Mouse (Mus musculus) MEL (cell line): Measurements from ENCODE around the gene Stam2. TPM values are rescaled to one million over a fixed set of nuclear protein-coding genes. Genes with fewer than 3 reads are reported as not detected.

Experiments
- DNase-seq: peaks from one replicate; pipeline ENCODE4 v3.0.0; 2011; ENCODE audit warnings: low read depth, low spot score
- H3K27ac ChIP-seq: 2 replicates; pipeline ENCODE4 v1.5.1; 2012; ENCODE audit warnings: low read depth, mild to moderate bottlenecking, control low read depth, low read length, moderate library complexity; ENCODE audit not compliant: control insufficient read depth
- H3K27me3 ChIP-seq, 2 experiments: fragments of 150-350 bp in 1 of 2; sonication (generic) in 1 of 2; 2 replicates each; pipeline ENCODE4 v1.6.1; 2012; ENCODE audit warnings: low read length in 2 of 2, mild to moderate bottlenecking in 2 of 2, improper control_type of control experiment in 1 of 2, moderate library complexity in 1 of 2; ENCODE audit not compliant: insufficient read depth in 2 of 2, control insufficient read depth in 1 of 2
- H3K36me3 ChIP-seq, 2 experiments: 2 replicates each; pipeline ENCODE4 v1.6.1; 2012 to 2014; ENCODE audit warnings: low read length in 2 of 2, improper control_type of control experiment in 1 of 2, inconsistent platforms in 1 of 2, mild to moderate bottlenecking in 1 of 2; ENCODE audit not compliant: insufficient read depth in 2 of 2, control insufficient read depth in 1 of 2
- H3K4me1 ChIP-seq, 2 experiments: fragments of 150-350 bp in 1 of 2; sonication (generic) in 1 of 2; 2 replicates each; pipeline ENCODE4 v1.6.1; 2012; ENCODE audit warnings: low read length in 2 of 2, improper control_type of control experiment in 1 of 2, mild to moderate bottlenecking in 1 of 2; ENCODE audit not compliant: insufficient read depth in 2 of 2, control insufficient read depth in 1 of 2
- H3K4me3 ChIP-seq, 2 experiments: fragments of 150-350 bp in 1 of 2; sonication (generic) in 1 of 2; 2 replicates each; pipeline ENCODE4 v1.5.1; 2012; ENCODE audit warnings: low read depth in 2 of 2, low read length in 2 of 2, mild to moderate bottlenecking in 2 of 2, moderate library complexity in 2 of 2, control low read depth in 1 of 2, improper control_type of control experiment in 1 of 2; ENCODE audit not compliant: control insufficient read depth in 1 of 2, insufficient read depth in 1 of 2
- H3K79me2 ChIP-seq: 2 replicates; pipeline ENCODE4 v1.6.1; 2012; ENCODE audit warnings: mild to moderate bottlenecking, low read length, moderate library complexity; ENCODE audit not compliant: control insufficient read depth, poor library complexity, insufficient read depth
- H3K9ac ChIP-seq: 2 replicates; pipeline ENCODE4 v1.6.1; 2012; ENCODE audit warnings: low read depth, mild to moderate bottlenecking, control low read depth, low read length, moderate library complexity; ENCODE audit not compliant: control insufficient read depth, poor library complexity, severe bottlenecking
- H3K9me3 ChIP-seq: fragments of 150-350 bp; sonication (generic); replicated peaks from 2 replicates; pipeline ENCODE4 v1.6.1; 2012; ENCODE audit warnings: mild to moderate bottlenecking, low read length, improper control_type of control experiment, moderate library complexity; ENCODE audit not compliant: insufficient read depth
- BHLHE40 ChIP-seq: IDR thresholded peaks from 2 replicates; pipeline ENCODE4 v1.6.1; 2012; ENCODE audit warnings: low read depth, mild to moderate bottlenecking, inconsistent platforms, low read length, improper control_type of control experiment, borderline replicate concordance
- CHD1 ChIP-seq: IDR thresholded peaks from 2 replicates; pipeline ENCODE4 v1.6.1; 2012; ENCODE audit warnings: low read depth, mild to moderate bottlenecking, inconsistent platforms, low read length, improper control_type of control experiment
- CTCF ChIP-seq, 3 experiments: IDR thresholded peaks in 2 of 3; conservative IDR thresholded peaks in 1 of 3; 2 replicates each; pipeline ENCODE4 v1.5.1; 2011 to 2012; ENCODE audit warnings: low read length in 3 of 3, low read depth in 2 of 3, mild to moderate bottlenecking in 2 of 3, improper control_type of control experiment in 1 of 3, inconsistent platforms in 1 of 3, mixed read lengths in 1 of 3, moderate library complexity in 1 of 3; ENCODE audit not compliant: control insufficient read depth in 1 of 3, insufficient read depth in 1 of 3, poor library complexity in 1 of 3, severe bottlenecking in 1 of 3
- EP300 ChIP-seq, 2 experiments: IDR thresholded peaks; 2 replicates each; pipeline ENCODE4 v1.6.1; 2011; ENCODE audit warnings: improper control_type of control experiment in 2 of 2, low read length in 2 of 2, low read depth in 1 of 2, mild to moderate bottlenecking in 1 of 2
- GABPA ChIP-seq: IDR thresholded peaks from 2 replicates; pipeline ENCODE4 v1.6.1; 2012; ENCODE audit warnings: low read depth, mild to moderate bottlenecking, inconsistent platforms, low read length, improper control_type of control experiment, moderate library complexity
- GATA1 ChIP-seq: IDR thresholded peaks from 2 replicates; pipeline ENCODE4 v1.6.1; 2011; ENCODE audit warnings: low read depth, low read length, improper control_type of control experiment
- KAT2A ChIP-seq: conservative IDR thresholded peaks from 2 replicates; pipeline ENCODE4 v1.6.1; 2012; ENCODE audit warnings: low read depth, low read length, improper control_type of control experiment, inconsistent platforms
- MYB ChIP-seq: IDR thresholded peaks from 2 replicates; pipeline ENCODE4 v1.6.1; 2011; ENCODE audit warnings: mild to moderate bottlenecking, low read depth, low read length, improper control_type of control experiment
- MYC ChIP-seq: IDR thresholded peaks from 2 replicates; pipeline ENCODE4 v1.6.1; 2011; ENCODE audit warnings: low read depth, mild to moderate bottlenecking, low read length, improper control_type of control experiment, moderate library complexity
- POLR2AphosphoS5 ChIP-seq: IDR thresholded peaks from 2 replicates; pipeline ENCODE4 v1.6.1; 2012; ENCODE audit warnings: low read depth, borderline replicate concordance, mild to moderate bottlenecking, inconsistent platforms, low read length, moderate library complexity, mixed read lengths
- RAD21 ChIP-seq: IDR thresholded peaks from 2 replicates; pipeline ENCODE4 v1.6.1; 2011; ENCODE audit warnings: mild to moderate bottlenecking, low read depth, low read length, improper control_type of control experiment
- TAL1 ChIP-seq: IDR thresholded peaks from 2 replicates; pipeline ENCODE4 v1.6.1; 2012; ENCODE audit warnings: mild to moderate bottlenecking, inconsistent platforms, low read length, moderate library complexity, mixed read lengths
- TBP ChIP-seq: IDR thresholded peaks from 2 replicates; pipeline ENCODE4 v1.8.0; 2011; ENCODE audit warnings: low read depth, low read length, improper control_type of control experiment
- USF1 ChIP-seq: IDR thresholded peaks from 2 replicates; pipeline ENCODE4 v1.6.1; 2014; ENCODE audit warnings: low read depth, mild to moderate bottlenecking, inconsistent platforms, low read length, improper control_type of control experiment, moderate library complexity
- USF2 ChIP-seq, 2 experiments: IDR thresholded peaks; 2 replicates each; pipeline ENCODE4 v1.6.1; 2011 to 2012; ENCODE audit warnings: improper control_type of control experiment in 2 of 2, low read length in 2 of 2, borderline replicate concordance in 1 of 2, inconsistent platforms in 1 of 2, low read depth in 1 of 2, mild to moderate bottlenecking in 1 of 2; ENCODE audit not compliant: insufficient read depth in 1 of 2
- ZC3H11A ChIP-seq: IDR thresholded peaks from 2 replicates; pipeline ENCODE4 v1.6.1; 2012; ENCODE audit warnings: low read depth, mild to moderate bottlenecking, inconsistent platforms, low read length, improper control_type of control experiment
- ZKSCAN1 ChIP-seq: IDR thresholded peaks from 2 replicates; pipeline ENCODE4 v1.6.1; 2012; ENCODE audit warnings: low read depth, mild to moderate bottlenecking, inconsistent platforms, low read length, improper control_type of control experiment, moderate library complexity
- ZMIZ1 ChIP-seq: IDR thresholded peaks from 2 replicates; pipeline ENCODE4 v1.6.1; 2012; ENCODE audit warnings: low read depth, mild to moderate bottlenecking, inconsistent platforms, low read length, improper control_type of control experiment, moderate library complexity
- polyA plus RNA-seq, 2 experiments: library from polyadenylated mRNA; stranded (reverse) in 1 of 2; unstranded in 1 of 2; fragments of >175 nt in 1 of 2; fragments of >200 nt in 1 of 2; gene quantifications; 2 replicates each; pipeline versions ENCODE4 v1.2.1 to v1.2.4; 2012; ENCODE audit warnings: low replicate concordance in 2 of 2, low read depth in 1 of 2; ENCODE audit not compliant: insufficient read length in 2 of 2, insufficient read depth in 1 of 2, missing spikeins in 1 of 2
- total RNA-seq: library from RNA; depleted of rRNA; stranded (reverse); fragments of 300-350 nt; gene quantifications from 2 replicates; pipeline ENCODE4 v1.2.3, GENCODE M21; 2012

Gene Stam2
- total and polyA plus RNA-seq, 3 experiments, result 8.9 to 11.5 TPM; not detected in 1

- no peak overlapping the region for H3K9ac ChIP-seq
- TF ChIP-seq TAL1, result no peak
- no peak for TF ChIP-seq MYC
- TF ChIP-seq, all 39 proteins: peak for 0
Observed at GRCm38 (mm10) chr2:52720231-52721025, 21.7 kb downstream of the Stam2 start.

GRCm38 (mm10) chr2:52717076-52717475 is 25.0 kb downstream of the Stam2 start:
- H3K27me3 ChIP-seq, result no peaks in the 10 kb centered on the region
- no peak for TF ChIP-seq ZKSCAN1
- no peak for TF ChIP-seq GATA1
- TF ChIP-seq CTCF (IDR thresholded peaks at IDR 0.05 in 2 of 3, conservative IDR thresholded peaks at IDR 0.05 in 1 of 3; ENCODE audit: control insufficient read depth in 1 of 3, insufficient read depth in 1 of 3, low read depth in 2 of 3, low read length in 3 of 3, poor library complexity in 1 of 3, severe bottlenecking in 1 of 3), result no peak
- TF ChIP-seq CHD1, result no peak
- TF ChIP-seq, all 39 proteins: peak for 0
- Histone ChIP-seq H3K9ac (no peak overlapping the region), H3K9me3 (no peaks in the 10 kb centered on the region), H3K4me1 (no peaks in the 10 kb centered on the region), H3K27ac (no peak overlapping the region), H3K4me3 (no peak overlapping the region), H3K36me3 (peaks cover 0 to 8% of the 10 kb centered on the region in 2 experiments; a peak in 2 of 4 replicates), H3K79me2 (no peaks in the 10 kb centered on the region)
- no peak for DNase-seq

More at GRCm38 (mm10) chr2:52720231-52721025, 21.7 kb downstream of the Stam2 start:
- no peak for DNase-seq
- Histone ChIP-seq H3K27ac (no peak overlapping the region), H3K79me2 (no peaks in the 10 kb centered on the region; the same call in 1 of the 2 replicates), H3K4me1 (no peaks in the 10 kb centered on the region), H3K36me3 (peaks cover 0 to 4% of the 10 kb centered on the region in 2 experiments; a peak in 1 of 4 replicates), H3K27me3 (no peaks in the 10 kb centered on the region), H3K9me3 (no peaks in the 10 kb centered on the region), H3K4me3 (no peak overlapping the region)

- TF ChIP-seq BHLHE40 (no peak), TBP (no peak), ZC3H11A (no peak), ZKSCAN1 (no peak), KAT2A (no peak), RAD21 (no peak), USF2 (IDR thresholded peaks at IDR 0.05; ENCODE audit: borderline replicate concordance in 1 of 2, insufficient read depth in 1 of 2, low read depth in 1 of 2, low read length in 2 of 2) (no peak), CTCF (IDR thresholded peaks at IDR 0.05 in 2 of 3, conservative IDR thresholded peaks at IDR 0.05 in 1 of 3; ENCODE audit: control insufficient read depth in 1 of 3, insufficient read depth in 1 of 3, low read depth in 2 of 3, low read length in 3 of 3, poor library complexity in 1 of 3, severe bottlenecking in 1 of 3) (no peak), GABPA (no peak), MYB (no peak), POLR2AphosphoS5 (no peak), ZMIZ1 (no peak), USF1 (no peak), EP300 (IDR thresholded peaks at IDR 0.05; ENCODE audit: low read depth in 1 of 2, low read length in 2 of 2) (no peak)
- TF ChIP-seq, all 39 proteins: peak for 0
- Histone ChIP-seq H3K79me2 (no peaks in the 10 kb centered on the region), H3K9me3 (no peaks in the 10 kb centered on the region), H3K27ac (no peak overlapping the region), H3K4me3 (no peak overlapping the region), H3K9ac (no peak overlapping the region), H3K36me3 (peaks cover 0 to 8% of the 10 kb centered on the region in 2 experiments; a peak in 2 of 4 replicates), H3K4me1 (no peaks in the 10 kb centered on the region), H3K27me3 (no peaks in the 10 kb centered on the region)
- DNase-seq, result no peak
Observed at GRCm38 (mm10) chr2:52715538-52715937, 26.5 kb downstream of the Stam2 start.
